Mouse (Mus musculus) hematopoietic multipotent progenitor cell, adult 10-12 weeks (in vitro differentiated cells): ENCODE measurements around the gene Speer4b. TPM values are rescaled to one million over a fixed set of nuclear protein-coding genes. Genes with fewer than 3 reads are reported as not detected.

ENCODE experiments used
- polyA plus RNA-seq: library from polyadenylated mRNA; stranded (reverse); fragments of >175 nt; gene quantifications from 2 replicates; pipeline ENCODE4 v1.2.3, GENCODE M21; 2012; ENCODE audit warnings: low replicate concordance

Speer4b gene
- polyA plus RNA-seq = not detected in 2 replicates

GRCm38 (mm10) chr5:27501338-27501737 is at the start of gene Speer4b:
TSS of gene Speer4b (minus strand) at chr5:27501438.

